Mouse (Mus musculus): ENCODE data around the gene Tmcc3. TPM values are rescaled to one million over a fixed set of nuclear protein-coding genes. Genes with fewer than 3 reads are reported as not detected.

The Tmcc3 gene
- polyA plus RNA-seq, 1 experiment: 6.2 TPM

- WGBS: 71% methylated on average over 16 of the region's 16 CpGs
- Histone ChIP-seq H3K27ac (ENCODE audit: insufficient read depth, low read length) (peak overlapping the region; percentile 10; the same call in 1 of the 2 replicates), H3K36me3 (ENCODE audit: control insufficient read depth, insufficient read depth, low read length) (no peaks in the 10 kb centered on the region), H3K4me3 (ENCODE audit: extremely low read depth, insufficient read depth, insufficient read length) (no peak overlapping the region), H3K4me1 (ENCODE audit: control insufficient read depth, insufficient read depth, insufficient read length) (no peaks in the 10 kb centered on the region), H3K27me3 (ENCODE audit: control insufficient read depth, insufficient read depth, low read length) (no peaks in the 10 kb centered on the region)
- no peak for DNase-seq (ENCODE audit: low read depth in 1 of 2, low spot score in 2 of 2)
- TF ChIP-seq CTCF (IDR thresholded peaks at IDR 0.05; ENCODE audit: extremely low read depth, insufficient read depth, insufficient read length, insufficient replicate concordance) (no peak), POLR2A (IDR thresholded peaks at IDR 0.05; ENCODE audit: low read depth, low read length) (no peak)
Observed at GRCm38 (mm10) chr10:94505248-94505772, 193.6 kb downstream of the Tmcc3 start.

GRCm38 (mm10) chr10:94508863-94509262, 197.1 kb downstream of the Tmcc3 start:
- Histone ChIP-seq H3K27ac (ENCODE audit: insufficient read depth, low read length) (no peak overlapping the region), H3K27me3 (ENCODE audit: control insufficient read depth, insufficient read depth, low read length) (no peaks in the 10 kb centered on the region), H3K4me1 (ENCODE audit: control insufficient read depth, insufficient read depth, insufficient read length) (no peaks in the 10 kb centered on the region), H3K36me3 (ENCODE audit: control insufficient read depth, insufficient read depth, low read length) (no peaks in the 10 kb centered on the region), H3K4me3 (ENCODE audit: extremely low read depth, insufficient read depth, insufficient read length) (no peak overlapping the region)
- no peak for DNase-seq (ENCODE audit: low read depth in 1 of 2, low spot score in 2 of 2)
- 49% methylated on average over 5 of the region's 5 CpGs for WGBS
- TF ChIP-seq CTCF (IDR thresholded peaks at IDR 0.05; ENCODE audit: extremely low read depth, insufficient read depth, insufficient read length, insufficient replicate concordance) (no peak), POLR2A (IDR thresholded peaks at IDR 0.05; ENCODE audit: low read depth, low read length) (no peak)

DNA sequence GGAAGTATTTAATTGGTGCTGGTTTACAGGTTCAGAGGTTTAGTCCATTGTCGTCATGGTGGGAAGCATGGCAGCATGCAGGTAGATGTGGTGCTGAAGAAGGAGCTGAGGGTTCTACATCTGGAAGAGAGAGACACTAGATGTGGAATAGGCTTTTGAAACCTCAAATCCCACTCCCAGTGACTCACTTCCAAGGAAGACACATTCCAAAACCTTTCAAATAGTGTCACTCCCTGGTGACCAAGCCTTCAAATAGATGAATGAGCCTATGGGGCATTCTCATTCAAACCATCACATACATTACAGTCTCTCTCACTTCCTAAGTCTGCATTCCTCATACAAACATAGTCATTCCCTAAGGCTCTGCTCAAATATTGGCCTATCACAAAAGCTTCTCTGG, 201.0 kb downstream of the Tmcc3 start:
- WGBS: 92% methylated on average over 1 of the region's 1 CpGs
- DNase-seq (ENCODE audit: low read depth in 1 of 2, low spot score in 2 of 2): no peak
- Histone ChIP-seq H3K27me3 (ENCODE audit: control insufficient read depth, insufficient read depth, low read length) (peaks cover 9% of the 10 kb centered on the region), H3K36me3 (ENCODE audit: control insufficient read depth, insufficient read depth, low read length) (no peaks in the 10 kb centered on the region), H3K27ac (ENCODE audit: insufficient read depth, low read length) (no peak overlapping the region), H3K4me1 (ENCODE audit: control insufficient read depth, insufficient read depth, insufficient read length) (no peaks in the 10 kb centered on the region; the same call in none of the 2 replicates), H3K4me3 (ENCODE audit: extremely low read depth, insufficient read depth, insufficient read length) (no peak overlapping the region)
- TF ChIP-seq CTCF (IDR thresholded peaks at IDR 0.05; ENCODE audit: extremely low read depth, insufficient read depth, insufficient read length, insufficient replicate concordance) (no peak), POLR2A (IDR thresholded peaks at IDR 0.05; ENCODE audit: low read depth, low read length) (no peak)

DNA sequence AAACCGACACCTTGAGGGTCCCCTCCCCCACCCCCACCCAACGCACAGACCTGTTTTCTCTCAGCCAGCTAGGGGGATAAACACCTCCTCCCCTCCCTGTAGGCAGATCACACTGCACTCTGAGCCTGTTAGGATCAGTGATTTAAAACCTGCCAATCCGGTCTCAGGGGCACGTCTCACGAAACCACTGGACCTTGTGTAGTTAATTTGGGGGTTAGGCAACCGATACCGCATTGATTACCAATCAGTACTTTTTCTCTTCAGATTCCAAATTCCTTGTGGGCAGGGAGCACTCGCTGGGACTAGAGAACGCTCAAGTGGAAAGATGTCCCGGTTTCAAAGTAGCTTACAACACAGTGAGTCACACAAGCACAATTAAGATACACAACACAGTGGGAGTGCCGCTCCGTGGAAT, 202.3 kb downstream of the Tmcc3 start:
- WGBS: 15% methylated on average over 12 of the region's 12 CpGs
- no peak overlapping the region for H3K27ac ChIP-seq (ENCODE audit: insufficient read depth, low read length)

DNA sequence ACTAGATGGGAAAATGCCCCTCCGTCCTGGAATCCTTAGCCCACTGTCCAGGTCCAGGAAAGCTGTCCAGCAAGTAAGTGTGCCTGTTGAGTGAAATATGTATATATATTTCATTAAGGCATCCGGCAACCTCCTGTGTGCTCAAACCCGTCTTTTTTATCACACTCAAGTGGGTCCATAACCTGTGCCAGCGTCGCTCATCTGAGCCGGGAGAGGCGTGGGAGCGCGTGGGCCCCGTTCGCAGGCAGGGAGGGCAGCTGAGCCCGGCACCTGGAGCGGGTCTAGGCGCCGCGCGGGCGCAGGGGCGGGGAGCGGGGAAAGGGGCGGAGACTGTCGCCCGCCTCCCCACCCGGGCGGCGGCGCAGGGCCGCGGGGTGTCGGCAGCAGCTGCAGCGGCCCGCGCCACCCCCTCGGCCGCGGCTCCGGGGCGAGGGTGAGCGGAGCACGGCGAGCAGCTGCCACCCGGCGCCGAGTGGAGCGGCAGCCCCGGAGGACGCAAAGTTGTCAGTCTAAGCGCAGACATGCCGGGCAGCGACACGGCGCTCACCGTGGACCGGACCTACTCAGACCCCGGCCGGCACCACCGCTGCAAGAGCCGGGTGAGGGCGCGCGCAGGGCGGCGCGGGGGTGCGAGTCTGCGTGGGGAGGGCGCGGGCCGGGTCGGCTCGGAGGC, 202.9 kb downstream of the Tmcc3 start:
- H3K27ac ChIP-seq (ENCODE audit: insufficient read depth, low read length): peak overlapping the region; percentile 9; the same call in 1 of the 2 replicates

More for the DNA sequence above, 202.3 kb downstream of the Tmcc3 start:
- Histone ChIP-seq H3K36me3 (ENCODE audit: control insufficient read depth, insufficient read depth, low read length) (no peaks in the 10 kb centered on the region), H3K4me1 (ENCODE audit: control insufficient read depth, insufficient read depth, insufficient read length) (no peaks in the 10 kb centered on the region; the same call in none of the 2 replicates), H3K4me3 (ENCODE audit: extremely low read depth, insufficient read depth, insufficient read length) (peak overlapping the region; percentile 69; the same call in 1 of the 2 replicates), H3K27me3 (ENCODE audit: control insufficient read depth, insufficient read depth, low read length) (peaks cover 9% of the 10 kb centered on the region)
- TF ChIP-seq CTCF (IDR thresholded peaks at IDR 0.05; ENCODE audit: extremely low read depth, insufficient read depth, insufficient read length, insufficient replicate concordance): no peak
- no peak for TF ChIP-seq POLR2A (IDR thresholded peaks at IDR 0.05; ENCODE audit: low read depth, low read length)
- no peak for DNase-seq (ENCODE audit: low read depth in 1 of 2, low spot score in 2 of 2)

GRCm38 (mm10) chr10:94515179-94515545, 203.4 kb downstream of the Tmcc3 start:
- peak in 1 of 2 experiments; percentile 48 for DNase-seq (ENCODE audit: low read depth in 1 of 2, low spot score in 2 of 2)
- Histone ChIP-seq H3K4me3 (ENCODE audit: extremely low read depth, insufficient read depth, insufficient read length) (peak overlapping the region; percentile 69), H3K36me3 (ENCODE audit: control insufficient read depth, insufficient read depth, low read length) (no peaks in the 10 kb centered on the region), H3K27ac (ENCODE audit: insufficient read depth, low read length) (0 out of 2 replicates have a peak overlapping the region, but pooled peaks have one; percentile 9), H3K4me1 (ENCODE audit: control insufficient read depth, insufficient read depth, insufficient read length) (no peaks in the 10 kb centered on the region; the same call in none of the 2 replicates), H3K27me3 (ENCODE audit: control insufficient read depth, insufficient read depth, low read length) (peaks cover 9% of the 10 kb centered on the region)
- peak; percentile 16; the same call in 1 of the 2 replicates for TF ChIP-seq CTCF (IDR thresholded peaks at IDR 0.05; ENCODE audit: extremely low read depth, insufficient read depth, insufficient read length, insufficient replicate concordance)
- TF ChIP-seq POLR2A (IDR thresholded peaks at IDR 0.05; ENCODE audit: low read depth, low read length): no peak
- WGBS: 1% methylated on average over 34 of the region's 34 CpGs

More for the DNA sequence above, 202.9 kb downstream of the Tmcc3 start:
- WGBS: 1% methylated on average over 69 of the region's 71 CpGs
- Histone ChIP-seq H3K27me3 (ENCODE audit: control insufficient read depth, insufficient read depth, low read length) (peaks cover 9% of the 10 kb centered on the region), H3K36me3 (ENCODE audit: control insufficient read depth, insufficient read depth, low read length) (no peaks in the 10 kb centered on the region), H3K4me1 (ENCODE audit: control insufficient read depth, insufficient read depth, insufficient read length) (no peaks in the 10 kb centered on the region; the same call in none of the 2 replicates), H3K4me3 (ENCODE audit: extremely low read depth, insufficient read depth, insufficient read length) (peak overlapping the region; percentile 69)
- TF ChIP-seq CTCF (IDR thresholded peaks at IDR 0.05; ENCODE audit: extremely low read depth, insufficient read depth, insufficient read length, insufficient replicate concordance) (no peak), POLR2A (IDR thresholded peaks at IDR 0.05; ENCODE audit: low read depth, low read length) (no peak)
- DNase-seq (ENCODE audit: low read depth in 1 of 2, low spot score in 2 of 2): peak in 1 of 2 experiments; percentile 60
